Mouse (Mus musculus): ENCODE results near the gene Prss33.

Gene Prss33

DNA sequence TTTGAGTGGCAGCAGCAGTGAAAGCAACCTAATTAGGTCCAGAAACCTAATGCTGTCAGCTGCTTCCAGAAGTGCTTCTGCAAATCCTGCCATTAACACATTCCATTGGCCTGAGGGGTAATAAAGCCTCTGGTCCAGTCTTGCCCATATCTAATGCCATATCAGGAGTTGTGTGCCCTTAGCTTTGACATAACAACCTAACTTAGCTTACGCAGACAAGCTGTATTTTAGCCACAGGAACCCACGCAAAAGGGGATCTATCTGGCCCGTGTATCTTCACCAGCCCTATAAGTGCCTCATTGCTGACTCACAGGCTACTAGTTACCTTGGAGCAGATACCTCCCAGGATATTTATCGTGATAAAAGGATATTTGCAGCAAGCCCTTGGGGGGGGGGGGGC lies 10.3 kb downstream of the Prss33 start:
- DNase-seq (ENCODE audit: low spot score): no peak

DNA sequence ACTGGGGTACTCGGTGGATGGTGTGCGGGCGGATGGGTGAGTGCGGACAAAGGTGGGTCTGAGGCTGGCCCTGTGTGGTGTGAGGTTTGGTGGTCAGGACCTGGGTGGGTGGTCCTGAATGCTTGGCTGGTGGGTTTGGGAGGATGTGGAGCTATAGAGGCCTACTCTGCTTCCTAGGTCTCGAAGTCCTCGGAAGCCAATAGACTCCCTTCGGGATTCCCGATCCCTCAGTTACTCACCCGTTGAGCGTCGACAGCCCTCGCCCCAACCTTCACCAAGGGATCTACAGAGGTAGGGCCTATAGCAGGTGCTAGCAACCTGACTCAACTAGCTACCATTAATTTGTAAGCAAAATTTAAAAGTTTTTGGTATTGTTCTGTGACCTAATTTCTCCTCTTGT lies 12.2 kb downstream of the Prss33 start:
- DNase-seq (ENCODE audit: low spot score): no peak

DNA sequence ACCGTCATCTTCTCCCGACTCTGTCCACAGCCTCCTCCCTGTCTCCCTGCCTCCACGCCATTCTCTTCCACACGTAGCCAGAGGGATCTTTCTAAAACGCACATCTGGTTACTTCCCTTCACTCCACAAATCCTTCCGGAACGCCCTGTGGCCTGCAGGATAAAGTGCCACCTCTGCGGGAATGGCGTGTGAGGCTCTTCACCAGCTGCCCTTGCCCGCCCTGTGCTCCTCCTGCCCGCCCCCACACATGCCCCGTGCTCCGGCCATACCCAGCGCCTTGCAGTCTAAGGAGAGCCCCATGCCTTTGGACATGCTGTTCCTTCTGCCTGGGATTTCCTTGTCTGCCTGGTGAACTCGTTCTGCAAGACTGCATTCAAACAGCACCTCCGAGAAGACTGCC lies 12.8 kb downstream of the Prss33 start:
- DNase-seq (ENCODE audit: low spot score): no peak

DNA sequence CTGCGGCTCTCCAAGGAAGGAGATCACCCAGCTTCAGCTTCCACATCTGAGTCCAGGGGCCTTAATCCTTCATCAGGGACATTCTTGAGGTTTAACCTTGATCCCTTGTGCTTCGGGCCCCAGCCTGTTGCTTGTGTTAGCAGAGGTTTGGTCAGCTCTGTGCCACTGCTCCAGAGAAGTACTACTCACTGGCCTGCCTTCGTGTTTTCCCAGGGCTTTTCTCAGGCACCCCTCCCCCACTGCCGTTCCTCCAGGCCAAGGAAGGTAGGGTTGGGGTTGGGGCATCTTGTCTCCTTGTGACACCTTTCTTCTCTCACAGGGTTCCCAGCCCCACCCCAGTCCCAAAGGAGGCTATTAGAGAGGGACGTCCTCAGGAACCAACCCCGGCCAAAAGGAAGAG lies 13.8 kb downstream of the Prss33 start:
- no peak for DNase-seq (ENCODE audit: low spot score)

DNA sequence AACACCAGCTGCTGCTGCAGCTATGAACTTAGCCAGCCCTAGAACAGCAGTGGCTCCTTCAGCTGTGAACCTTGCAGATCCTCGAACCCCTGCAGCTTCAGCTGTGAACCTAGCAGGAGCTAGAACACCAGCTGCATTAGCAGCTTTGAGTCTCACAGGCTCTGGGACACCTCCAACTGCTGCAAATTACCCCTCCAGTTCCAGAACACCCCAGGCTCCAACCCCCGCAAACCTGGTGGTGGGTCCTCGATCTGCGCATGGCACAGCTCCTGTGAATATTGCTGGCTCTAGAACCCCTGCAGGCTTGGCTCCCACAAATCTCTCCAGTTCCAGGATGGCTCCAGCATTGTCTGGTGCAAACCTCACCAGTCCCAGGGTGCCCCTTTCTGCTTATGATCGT lies 15.1 kb downstream of the Prss33 start:
- DNase-seq (ENCODE audit: low spot score): no peak

DNA sequence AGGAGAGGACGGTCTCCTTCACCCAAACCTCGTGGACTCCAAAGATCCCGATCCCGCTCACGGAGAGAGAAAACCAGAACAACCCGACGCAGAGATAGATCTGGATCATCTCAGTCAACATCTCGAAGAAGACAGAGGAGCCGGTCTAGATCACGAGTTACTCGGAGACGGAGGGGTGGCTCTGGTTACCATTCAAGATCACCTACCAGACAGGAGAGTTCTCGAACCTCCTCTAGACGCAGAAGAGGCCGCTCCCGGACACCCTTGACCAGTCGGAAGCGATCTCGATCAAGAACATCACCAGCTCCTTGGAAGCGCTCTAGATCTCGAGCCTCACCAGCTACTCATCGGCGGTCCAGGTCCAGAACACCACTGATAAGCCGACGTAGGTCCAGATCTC lies 16.6 kb downstream of the Prss33 start:
- no peak for DNase-seq (ENCODE audit: low spot score)

DNA sequence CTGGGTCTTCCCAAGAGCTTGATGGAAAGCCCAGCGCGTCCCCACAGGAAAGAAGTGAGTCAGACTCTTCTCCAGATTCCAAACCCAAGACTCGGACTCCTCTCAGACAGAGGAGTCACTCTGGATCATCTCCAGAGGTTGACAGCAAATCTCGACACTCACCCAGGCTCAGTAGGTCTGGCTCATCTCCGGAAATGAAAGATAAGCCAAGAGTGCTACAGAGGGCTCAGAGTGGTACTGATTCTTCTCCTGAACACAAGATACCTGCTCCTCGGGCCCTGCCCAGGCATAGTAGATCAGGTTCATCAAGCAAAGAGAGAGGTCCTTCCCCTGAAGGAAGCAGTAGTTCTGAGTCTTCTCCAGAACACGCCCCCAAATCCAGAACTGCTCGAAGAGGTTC lies 17.3 kb downstream of the Prss33 start:
- no peak for DNase-seq (ENCODE audit: low spot score)

DNA sequence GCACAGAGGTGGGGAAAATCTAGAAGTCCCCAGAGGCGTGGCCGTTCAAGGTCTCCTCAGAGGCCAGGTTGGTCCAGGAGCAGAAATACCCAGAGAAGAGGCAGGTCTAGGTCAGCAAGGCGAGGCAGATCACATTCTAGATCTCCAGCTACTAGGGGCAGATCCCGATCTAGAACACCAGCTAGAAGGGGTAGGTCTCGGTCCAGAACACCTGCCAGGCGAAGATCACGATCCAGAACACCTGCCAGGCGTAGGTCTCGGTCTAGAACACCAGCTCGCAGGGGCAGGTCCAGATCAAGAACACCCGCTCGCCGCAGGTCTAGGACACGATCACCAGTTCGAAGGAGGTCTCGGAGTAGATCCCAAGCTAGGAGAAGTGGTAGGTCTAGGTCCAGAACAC lies 20.2 kb downstream of the Prss33 start:
- no peak for DNase-seq (ENCODE audit: low spot score)

DNA sequence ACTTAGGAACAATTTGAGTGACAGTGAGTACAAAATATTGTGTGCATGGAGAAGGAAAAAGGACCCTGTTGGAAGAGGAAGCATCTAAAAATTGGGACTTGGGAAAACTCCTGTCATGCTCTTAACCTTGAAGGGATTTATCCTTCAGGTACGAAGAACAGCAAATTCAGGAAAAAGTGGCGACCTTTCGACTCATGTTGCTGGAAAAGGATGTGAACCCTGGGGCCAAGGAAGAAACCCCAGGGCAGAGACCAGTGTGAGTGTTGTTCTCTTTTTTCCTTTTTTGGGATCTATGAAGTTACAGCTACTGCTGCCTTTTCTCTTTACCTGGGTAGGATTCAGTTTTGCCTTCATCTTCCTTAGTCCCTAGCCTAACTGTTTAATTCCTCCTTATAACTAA lies 27.9 kb downstream of the Prss33 start:
- no peak for DNase-seq (ENCODE audit: low spot score)

DNA sequence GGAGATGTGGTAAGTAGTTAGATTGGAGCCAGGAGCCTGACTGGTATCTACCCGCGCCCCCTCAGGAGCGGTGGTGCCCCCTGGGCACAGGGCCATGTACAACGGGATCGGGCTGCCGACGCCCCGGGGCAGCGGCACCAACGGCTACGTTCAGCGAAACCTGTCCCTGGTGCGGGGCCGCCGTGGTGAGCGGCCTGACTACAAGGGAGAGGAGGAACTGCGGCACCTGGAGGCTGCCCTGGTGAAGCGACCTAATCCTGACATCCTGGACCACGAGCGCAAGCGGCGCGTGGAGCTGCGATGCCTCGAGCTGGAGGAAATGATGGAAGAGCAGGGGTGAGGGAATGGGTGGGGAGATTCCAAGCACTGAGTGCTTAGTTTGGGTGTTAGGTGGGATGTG lies 29.0 kb downstream of the Prss33 start:
- no peak for DNase-seq (ENCODE audit: low spot score)

DNA sequence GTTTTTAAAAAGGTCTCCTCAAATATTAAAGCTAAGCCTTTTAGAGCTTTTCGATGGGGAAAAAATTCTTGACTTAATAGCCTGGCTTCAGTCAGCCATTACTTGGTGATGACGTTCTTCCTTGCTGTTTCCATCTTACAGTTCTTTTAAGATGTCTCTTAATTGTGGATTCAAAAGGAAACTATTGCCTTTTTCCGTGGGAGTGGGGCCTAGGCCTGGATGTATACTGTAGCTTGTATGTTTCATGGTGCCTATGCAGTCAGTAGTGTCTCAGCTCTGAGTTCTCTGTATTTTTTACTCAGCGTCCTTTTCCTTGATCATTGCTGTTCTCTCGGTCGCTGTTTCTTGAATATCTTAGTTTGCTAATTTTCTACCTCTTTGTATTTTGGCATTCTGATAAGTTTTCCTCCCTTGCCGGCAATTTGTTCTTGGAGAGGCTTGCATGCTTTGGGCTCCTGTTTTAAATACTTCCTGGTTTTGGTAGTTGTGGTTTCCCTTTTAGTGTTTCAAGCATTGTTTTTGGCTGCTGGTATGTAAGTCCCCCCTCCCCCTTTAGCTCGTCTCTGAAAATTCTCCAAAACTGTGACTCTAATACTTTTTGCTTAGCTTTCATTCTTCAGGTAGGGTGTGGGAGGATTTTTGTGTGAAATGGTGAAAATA lies 31.3 kb downstream of the Prss33 start:
- no peak for DNase-seq (ENCODE audit: low spot score)

DNA sequence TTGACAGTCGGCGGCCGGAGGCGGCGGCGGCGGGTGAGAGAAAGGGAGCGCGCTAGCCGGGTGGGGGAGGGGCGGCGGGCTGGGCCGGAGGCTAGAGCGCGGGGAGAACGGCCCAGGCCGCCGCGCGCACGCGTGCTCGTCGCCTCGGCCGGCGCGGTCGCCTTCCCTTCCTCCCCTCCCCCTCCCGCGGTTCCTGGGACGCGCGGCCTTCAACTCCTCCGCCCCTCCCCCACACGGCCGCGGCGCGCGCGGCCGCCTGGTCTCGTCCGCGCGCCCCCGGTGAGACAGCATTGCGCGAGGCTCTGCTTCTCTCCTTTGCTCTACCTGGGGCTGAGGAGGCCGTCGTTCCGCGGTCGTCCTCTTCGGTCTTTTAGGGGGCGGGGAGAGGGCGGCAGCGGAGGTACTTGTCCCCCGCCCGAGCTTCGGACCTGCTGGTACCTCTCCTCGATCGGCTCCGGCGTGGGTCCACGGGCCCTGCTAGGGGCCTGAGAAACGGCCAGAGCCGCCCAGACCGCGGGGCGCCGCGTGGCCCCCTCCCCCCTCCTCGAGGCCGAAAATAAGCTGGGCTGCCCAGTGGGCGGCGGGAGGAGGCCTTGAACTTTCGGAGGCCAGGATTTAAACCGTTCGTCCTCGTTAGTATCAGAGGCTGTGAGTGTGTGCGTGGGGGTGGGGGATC lies 32.4 kb downstream of the Prss33 start:
- DNase-seq (ENCODE audit: low spot score): peak; percentile 88

DNA sequence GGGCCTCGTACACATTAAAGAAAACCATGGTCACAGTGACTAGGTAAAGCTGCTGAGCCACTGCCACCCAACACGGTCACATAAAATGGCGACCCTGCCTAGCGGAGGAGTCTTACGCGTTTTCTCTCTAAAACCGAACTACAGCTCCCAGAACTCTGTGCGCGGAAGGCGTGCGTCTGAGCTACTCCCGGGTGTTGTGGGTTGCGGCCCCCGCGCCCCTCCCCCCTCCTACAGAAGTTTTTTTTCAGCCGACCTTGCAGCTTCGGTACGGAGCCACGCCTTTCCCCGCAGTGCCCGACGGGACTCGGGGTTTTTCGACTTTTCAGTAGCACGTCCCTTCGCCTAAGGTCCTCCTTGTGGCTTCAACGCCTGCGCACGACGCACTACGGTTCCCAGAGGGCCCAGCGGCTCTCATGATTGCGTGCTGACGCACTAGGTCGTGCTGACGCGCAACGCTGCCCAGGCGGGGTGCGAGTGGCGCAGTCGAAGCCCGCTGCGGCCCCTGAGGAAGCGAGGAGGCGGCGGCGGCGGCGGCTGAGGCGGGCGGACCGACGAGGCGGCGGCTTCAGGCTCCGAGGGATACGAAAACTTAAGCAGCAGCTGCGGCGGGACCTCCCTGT lies 33.0 kb downstream of the Prss33 start:
- DNase-seq (ENCODE audit: low spot score): peak; percentile 100

DNA sequence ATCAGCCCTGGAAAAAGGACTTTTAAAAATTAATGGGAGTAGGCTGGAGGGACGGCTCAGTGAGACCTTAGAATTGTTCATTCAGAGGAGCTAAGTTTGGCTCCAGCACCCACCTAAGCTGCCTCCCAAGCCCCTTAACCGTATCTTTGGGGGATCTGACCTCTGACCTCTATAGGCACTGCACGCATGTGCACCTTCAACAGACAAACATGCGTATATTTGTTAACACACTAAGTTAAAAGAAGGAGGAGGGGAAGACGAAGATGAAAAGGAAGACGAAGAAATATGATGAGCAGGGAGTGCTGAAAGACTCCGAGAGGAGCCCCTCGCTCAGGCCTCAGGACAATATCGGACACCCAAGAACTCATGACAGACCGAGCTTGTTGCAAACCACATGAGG lies 34.2 kb downstream of the Prss33 start:
- DNase-seq (ENCODE audit: low spot score): no peak

DNA sequence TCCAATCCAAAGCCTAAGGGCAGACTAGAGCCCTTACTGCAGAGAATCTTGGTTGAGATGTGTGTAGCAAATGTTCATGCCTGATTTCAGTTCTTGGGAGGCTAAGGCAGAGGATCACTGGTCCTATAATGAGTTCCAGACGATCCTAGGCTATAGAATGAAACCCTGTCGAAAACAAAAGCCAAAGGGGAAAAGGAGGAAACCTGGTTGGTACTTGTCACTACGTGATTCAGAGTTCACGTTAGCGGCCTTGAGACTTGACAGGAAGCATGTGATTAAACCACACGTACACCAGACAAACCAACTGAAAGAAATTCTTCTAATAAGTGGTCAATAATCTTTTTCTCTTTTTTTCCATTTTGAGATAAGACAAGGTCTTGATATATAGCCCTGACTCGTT lies 38.5 kb downstream of the Prss33 start:
- DNase-seq (ENCODE audit: low spot score): no peak

DNA sequence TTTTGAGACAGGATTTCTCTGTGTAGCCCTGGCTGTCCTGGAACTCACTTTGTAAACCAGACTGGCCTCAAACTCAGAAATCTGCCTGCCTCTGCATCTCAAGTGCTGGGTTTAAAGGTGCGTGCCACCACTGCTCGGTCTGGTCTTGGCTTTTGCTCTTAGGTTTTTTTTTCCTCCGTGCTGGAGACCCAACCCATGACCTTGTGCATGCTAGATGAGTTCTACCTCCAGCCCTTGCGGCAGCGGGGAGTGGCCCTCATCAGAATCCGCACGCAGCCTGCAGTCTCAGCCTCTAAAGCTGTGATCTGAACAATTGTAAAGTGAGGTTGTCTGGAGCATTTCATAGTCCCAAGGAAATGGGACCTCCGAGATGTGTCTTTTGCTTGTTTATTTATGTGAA lies 40.5 kb downstream of the Prss33 start:
- no peak for DNase-seq (ENCODE audit: low spot score)

DNA sequence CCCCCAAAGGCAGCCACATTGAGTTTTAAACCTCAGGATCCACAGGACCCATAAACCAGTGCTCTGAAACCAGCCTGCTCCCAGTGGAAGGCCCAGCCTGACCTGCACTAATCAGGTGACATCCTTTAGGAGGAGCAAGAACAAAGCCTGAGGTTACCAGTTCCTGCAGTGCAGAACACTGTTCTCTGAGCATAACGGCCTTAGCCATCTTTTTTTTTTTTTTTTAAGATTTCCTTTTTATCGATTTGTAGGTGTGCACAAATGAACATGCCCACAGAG lies 44.8 kb downstream of the Prss33 start:
- no peak for DNase-seq (ENCODE audit: low spot score)

DNA sequence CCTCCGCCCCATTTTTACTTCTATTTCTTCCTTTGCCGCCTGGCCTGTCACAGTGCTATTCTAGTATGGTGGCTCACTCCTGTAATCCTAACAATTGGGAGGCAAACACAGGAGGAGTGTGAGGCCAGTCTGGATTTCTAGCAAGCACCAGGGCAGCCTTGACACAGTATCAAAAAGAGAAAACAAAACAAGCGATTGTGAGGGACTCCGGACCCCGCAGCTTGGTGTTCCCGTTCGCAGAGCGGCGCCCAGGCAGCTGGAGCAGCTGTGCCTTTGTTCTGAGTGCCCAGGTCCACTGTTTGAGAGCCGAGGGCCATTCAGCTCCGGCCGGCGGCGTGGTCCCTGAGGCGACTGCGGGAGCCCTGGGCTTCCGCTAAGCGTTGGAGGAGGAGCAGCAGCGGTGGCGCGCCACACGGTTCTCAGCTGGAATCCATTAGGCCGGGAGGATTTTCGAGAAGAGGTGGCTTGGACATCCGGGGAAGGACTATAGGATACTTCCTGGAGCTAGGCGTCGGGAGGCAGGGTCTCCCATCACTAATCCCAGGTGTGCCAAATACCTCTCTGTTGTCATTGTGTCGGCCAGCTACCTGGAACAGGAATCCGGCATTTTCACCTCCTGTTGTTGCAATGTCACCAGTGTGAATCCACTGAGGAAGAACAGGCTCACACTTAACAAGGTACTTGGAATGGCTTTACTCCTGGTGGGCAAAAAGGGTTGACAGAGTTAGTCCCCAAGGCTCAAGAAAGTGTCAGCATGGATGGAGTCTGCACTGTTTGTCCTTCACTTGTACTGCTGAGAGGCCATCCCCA lies 45.4 kb downstream of the Prss33 start, which contains the start of gene Srrm2:
Gene Srrm2, plus strand, starts transcription at position 264 of the 810 bp plus-strand sequence.
- peak; percentile 84 for DNase-seq (ENCODE audit: low spot score)

DNA sequence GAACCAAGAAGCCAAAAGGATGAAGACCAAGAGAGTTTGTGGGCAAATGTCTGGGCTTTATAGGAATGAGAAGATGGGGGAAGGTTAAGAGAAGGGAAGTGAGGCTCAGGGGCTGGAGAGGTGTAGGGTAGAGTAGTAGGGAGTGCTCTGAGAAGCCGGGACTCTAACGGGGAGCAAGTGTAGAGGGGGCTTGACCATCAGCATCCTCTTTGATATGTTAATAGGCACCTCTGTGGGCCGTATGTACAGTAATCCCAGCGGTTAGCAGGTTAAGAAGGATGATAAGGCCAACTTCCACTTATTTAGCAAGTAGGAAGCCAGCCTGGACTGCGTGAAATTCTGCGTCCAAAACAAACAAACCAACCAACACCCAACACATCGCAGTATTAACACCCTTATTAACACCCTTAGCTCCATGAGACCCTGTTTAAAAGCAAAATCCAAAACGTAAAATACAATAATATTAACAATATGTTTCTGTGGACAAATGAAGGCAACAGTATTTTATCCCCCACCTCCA lies 46.0 kb downstream of the Prss33 start:
- no peak for DNase-seq (ENCODE audit: low spot score)

DNA sequence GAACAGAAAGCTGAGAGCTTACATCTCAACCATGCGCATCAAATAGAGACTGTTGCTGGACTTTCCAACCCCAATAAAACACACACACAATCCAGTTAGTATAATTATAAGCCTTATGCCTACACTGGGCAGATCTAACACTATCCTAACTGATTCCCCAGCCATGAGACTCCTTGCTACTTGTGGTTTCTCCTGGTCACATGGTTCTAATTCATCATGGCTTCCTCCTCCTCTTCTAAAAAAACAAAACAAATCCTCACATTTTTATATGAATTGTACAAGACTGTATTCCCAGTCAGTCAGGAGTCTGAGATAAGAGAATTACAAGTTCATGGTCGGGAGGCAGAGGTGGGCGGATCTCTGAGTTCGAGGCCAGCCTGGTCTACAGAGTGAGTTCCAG lies 46.9 kb downstream of the Prss33 start:
- DNase-seq (ENCODE audit: low spot score): no peak

DNA sequence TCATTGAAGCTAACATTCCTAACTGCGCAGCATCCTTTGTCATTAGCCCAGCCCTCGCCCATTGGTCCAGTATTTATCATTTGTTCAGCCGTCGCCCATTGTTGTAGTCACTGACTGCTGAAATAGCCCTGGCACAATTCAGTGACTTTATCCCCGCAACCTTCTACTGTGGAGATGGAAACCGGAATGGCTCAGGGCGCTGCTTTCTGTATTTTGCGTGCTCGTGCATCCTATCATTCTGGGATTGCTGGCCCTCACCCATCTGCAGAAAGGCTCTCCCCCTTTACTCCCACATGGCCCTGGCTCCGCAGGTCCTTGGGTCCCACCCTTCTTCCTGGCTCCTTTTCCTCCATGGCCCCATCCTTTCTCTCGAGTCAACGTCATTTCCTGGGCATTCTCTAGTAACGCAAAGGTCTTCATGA lies 49.3 kb downstream of the Prss33 start:
- DNase-seq (ENCODE audit: low spot score): peak; percentile 69

DNA sequence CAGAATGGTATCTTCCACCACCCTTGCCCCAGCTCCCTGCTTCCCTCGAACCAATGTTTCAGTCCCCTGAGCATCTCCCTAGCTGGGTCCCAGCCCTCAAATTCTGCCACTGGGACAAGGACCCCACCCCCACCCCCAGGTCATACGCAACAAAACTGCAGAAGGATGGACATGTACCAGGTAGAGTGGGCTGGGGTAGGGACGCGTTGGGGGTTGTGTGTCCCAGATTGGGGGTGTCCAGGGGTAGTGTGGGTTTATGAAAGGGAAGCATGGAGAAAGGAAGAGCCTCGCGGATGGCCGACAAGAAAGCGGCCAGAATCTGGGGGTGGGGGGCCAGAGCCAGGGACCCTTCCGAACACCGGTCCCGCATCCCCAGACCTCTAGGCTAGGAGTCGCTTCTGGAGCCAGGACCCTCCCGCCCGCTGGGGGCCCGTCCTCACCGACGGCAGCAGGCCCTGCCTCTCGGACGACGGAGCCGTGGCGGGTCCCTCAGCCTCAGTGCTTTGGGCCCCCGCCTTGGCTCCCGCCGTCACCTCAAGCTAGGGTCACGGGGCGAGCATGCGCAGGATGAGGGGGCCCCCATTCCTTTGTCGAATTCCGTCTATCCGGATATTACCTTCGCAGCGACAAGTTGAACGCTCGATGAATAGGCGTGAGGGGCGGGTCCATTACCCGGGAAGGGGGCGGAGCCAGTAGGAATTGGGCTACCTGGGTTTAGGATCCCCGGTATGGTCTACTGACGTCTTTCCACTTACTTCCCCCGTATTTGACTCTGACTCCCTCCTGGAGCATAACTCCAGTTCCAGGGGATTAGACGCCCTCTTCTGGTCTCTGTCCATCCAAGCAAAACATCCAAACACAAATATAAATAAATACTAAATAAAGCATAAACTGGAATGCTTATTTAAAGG lies 50.0 kb downstream of the Prss33 start, which contains the start of gene Flywch2:
Gene Flywch2, minus strand, starts transcription at position 521 of the 911 bp plus-strand sequence.
- DNase-seq (ENCODE audit: low spot score): peak; percentile 83
